Mouse (Mus musculus): ENCODE measurements around the gene Ttc16.

Ttc16 gene

DNA sequence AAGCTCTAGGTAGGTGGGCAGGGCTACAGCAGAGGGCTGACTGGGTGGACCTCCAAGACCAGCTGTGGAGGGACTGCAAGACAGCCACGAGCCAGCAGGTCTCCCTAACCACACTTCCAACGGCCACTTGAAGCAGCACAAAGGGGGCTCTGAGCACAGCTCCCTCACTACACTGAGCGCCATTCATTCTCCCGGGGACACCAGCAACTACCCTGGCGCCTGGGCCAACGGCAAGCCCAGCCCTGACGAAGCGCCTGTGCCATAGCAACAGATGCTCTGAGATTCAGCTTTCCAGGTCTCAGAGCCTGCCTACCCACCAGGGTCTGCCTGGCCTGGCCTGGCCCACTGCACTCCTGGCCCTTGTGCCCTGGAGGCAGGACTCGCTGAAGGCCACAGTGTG, 56.7 kb downstream of the Ttc16 start:
- in situ Hi-C loops (cut with MboI, MseI), result no loop called here

DNA sequence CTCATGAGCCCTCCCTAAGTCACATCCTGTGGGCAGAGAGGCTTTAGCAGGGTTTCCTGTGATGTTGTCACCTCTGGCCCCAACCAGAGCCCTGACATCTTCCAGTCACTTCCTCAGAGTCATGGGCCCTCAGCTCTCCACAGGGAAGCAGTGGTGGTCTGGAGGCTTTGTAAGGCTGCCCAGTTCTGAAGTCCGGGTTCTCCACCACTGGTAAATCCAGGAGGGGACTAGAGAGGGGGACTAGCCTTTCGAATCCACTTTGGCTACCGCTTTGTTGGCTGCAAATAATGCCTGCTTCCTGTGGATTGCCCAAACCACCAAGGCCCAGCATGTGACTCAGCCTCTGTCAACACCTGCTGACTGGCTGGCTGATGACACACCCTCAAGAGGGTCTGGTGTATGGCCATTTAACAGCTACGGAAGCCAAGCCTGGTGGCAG, 60.4 kb downstream of the Ttc16 start:
- in situ Hi-C loops (cut with MboI, MseI), result loop anchor here (5.0 kb wide), 1 partner anchor 42 kb away; the partner anchor contains the start of gene Tor2a

DNA sequence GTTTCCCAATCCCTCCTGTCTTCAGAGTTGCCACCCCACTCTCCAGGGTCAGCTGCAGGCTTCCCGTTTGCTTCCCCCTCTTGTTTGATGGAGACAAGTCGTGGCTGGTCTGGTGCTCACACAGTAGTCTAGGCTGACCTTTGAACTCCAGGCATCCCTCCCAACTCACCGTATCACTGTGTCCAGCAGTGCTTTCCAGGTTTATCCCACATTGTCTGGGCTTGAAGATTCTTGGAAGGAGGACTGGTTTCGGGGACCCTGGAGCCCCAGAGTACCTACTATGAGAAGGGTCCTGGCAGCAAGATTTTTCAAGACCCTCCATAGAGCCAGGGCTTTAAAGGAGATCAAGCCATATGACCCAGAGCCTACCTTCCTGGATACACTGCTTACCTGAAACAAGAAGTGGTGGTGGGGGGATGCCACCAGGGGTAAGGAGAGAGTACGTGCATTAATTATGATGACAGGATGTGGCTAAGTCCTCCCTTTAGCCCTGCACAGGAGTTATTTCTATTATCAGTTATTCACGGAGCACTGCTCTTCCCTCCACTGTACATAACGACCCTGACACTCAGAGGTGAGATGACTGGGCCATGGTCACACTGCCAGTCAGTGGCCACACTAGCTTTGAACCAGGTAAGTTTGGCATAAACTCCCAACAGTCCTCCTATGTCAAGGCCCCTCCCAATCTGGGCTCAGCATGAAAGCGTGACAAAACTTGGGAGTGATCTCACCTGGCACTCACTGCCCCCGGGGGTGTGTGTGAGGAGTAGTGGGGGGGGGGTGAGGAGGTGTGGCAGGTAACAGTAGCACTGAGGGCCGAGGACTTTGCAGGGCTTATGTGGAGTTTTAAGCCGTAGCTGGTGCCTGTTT, 61.1 kb downstream of the Ttc16 start:
- in situ Hi-C loops (cut with MboI, MseI), result loop anchor here (5.0 kb wide), 1 partner anchor 43 kb away; the partner anchor contains the start of gene Tor2a

DNA sequence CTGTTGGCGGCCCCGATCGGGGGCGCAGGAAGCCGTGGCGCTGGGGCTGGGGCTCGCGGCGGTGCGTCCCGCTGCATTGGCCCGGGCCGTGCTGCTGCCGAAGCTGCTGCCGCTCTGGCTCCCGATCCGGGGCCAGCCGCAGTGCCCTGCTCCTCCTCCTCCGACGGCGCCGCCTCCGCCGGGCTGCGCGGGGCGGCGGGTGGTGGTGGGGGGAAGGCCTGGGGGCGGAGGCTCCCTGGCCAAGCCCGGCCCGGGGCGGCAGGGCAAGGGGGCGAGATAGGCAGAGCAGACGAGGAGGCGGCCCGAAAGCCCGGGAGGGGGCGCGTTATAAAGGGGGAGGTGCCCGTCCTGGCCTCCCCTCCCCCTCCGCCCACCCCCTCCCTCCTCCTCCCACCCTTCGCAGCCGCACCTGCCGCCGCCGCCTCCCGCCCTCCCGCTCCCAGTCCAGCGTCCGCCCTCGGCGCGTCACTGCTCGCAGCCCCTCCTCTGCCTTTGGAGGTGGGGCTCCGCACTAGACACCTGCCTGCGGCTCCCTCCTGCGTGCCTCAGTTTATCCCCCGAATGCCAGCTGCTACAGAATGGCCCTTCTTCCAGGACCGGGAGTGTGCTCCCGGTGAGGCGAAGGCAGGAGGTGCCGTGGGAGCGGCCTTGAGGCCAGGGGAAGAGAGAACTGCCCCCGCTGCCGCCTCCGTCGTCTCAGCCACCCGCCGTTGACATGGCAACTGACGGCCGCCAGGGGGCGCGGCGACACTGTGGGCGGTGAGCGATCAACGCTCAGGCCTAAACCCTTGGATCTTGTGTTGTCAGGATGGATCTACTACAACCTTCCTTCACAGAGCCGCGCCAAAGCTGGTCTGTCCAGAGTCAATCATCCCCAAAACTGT, 62.3 kb downstream of the Ttc16 start, which contains the start of gene Cdk9:
TSS of gene Cdk9 (minus strand) at position 143 of the 884 bp plus-strand sequence.
- in situ Hi-C loops (cut with MboI, MseI), result loop anchor here (5.0 kb wide), 1 partner anchor 44 kb away; the partner anchor contains the start of gene Tor2a

DNA sequence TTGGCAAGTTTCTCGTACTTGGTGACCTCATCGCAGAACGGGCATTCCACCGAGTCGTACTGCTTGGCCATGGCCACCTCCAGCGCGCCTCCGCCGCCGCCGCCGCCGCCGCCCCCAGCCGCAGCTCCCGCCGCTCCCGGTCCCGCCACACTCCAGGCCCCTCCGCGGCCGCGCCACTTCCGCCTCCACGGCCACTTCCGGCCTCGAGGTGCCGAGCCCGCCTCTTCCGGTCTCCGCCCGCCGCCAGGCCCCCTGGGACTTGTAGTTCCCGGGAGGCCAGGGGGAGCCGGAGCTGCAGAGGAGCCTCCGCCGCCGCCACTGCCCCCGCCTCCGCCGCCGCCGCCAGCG, 62.9 kb downstream of the Ttc16 start:
- in situ Hi-C loops (cut with MboI, MseI), result loop anchor here (5.0 kb wide), 1 partner anchor 45 kb away; the partner anchor contains the start of gene Tor2a

DNA sequence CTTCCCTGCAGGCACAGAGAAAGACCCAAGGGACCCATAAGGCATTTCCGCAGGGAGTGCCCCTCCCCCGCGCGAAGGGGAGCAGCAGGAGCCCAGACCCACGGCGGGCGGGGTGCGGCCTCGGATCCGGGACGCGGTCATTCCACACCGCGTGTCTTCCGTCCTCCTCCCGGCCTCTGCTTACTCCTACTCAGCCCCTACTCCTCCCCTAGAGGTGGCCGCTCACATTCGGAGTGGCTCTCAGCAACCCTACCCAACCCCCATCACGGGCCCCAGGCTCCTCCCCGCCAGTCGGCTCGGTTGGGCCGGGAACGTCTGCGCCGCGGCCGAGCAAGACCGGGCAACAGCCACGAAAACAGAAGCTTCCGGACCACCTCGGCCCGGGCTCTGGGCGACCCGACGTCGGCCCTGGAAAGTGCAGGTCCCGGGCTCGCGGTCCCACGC, 63.3 kb downstream of the Ttc16 start:
- in situ Hi-C loops (cut with MboI, MseI), result loop anchor here (5.0 kb wide), 1 partner anchor 45 kb away; the partner anchor contains the start of gene Tor2a

GRCm38 (mm10) chr2:32711301-32712056, 64.0 kb downstream of the Ttc16 start:
- in situ Hi-C loops (cut with MboI, MseI), result loop anchor here (5.0 kb wide), 1 partner anchor 46 kb away; the partner anchor contains the start of gene Tor2a

- in situ Hi-C loops (cut with MboI, MseI), result loop anchor here (5.0 kb wide), 1 partner anchor 47 kb away; the partner anchor contains the start of gene Tor2a
Measured at GRCm38 (mm10) chr2:32710425-32710824, 65.0 kb downstream of the Ttc16 start.

DNA sequence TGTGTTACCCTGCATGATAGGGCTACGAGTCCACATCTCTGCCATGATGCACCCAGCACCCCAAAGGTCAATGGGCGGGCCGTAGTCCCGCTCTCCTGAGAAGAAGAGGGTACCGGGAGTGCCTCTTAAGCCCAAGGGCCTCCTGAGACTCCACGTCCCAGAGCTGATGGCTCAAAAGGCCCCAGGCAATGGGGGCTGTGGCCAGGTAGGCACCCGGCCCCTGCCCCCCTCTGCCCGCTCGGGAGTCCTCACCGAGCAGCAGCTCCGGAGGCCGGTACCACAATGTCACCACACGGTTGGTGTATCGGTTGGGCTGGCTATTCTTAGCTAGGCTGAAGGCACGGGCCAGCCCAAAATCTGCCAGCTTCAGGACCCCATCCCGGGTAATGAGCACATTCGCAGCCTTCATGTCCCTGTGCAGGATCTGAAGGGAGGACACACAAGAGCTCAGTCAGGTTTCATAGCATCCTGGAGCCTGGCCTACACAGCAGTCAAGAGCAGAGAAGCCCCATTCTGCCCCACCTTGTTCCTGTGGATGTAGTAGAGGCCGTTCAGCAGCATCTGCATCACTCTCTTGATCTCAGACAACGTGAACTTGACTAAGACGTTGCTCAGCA, 65.8 kb downstream of the Ttc16 start:
- in situ Hi-C loops (cut with MboI, MseI), result loop anchor here (5.0 kb wide), 1 partner anchor 48 kb away; the partner anchor contains the start of gene Tor2a

GRCm38 (mm10) chr2:32708643-32709042, 66.8 kb downstream of the Ttc16 start:
- in situ Hi-C loops (cut with MboI, MseI), result no loop called here

All from T-helper 1 cell (primary cell).